Comparison of ENCODE assay signal across 12 mouse cellular contexts in genomic region chr4:142044452-142044851, GRCm38 (mm10). TPM values are rescaled to one million over a fixed set of nuclear protein-coding genes. Genes with fewer than 3 reads are reported as not detected.
DNase-seq lines count a peak whose midpoint lies in the region; ATAC-seq and TF ChIP-seq lines count a peak whose summit lies in the region.
"Had no signal": no experiment of that assay in that cellular context is flagged by ENCODE, and none has a peak within 500 bp of the region (broad histone marks: within the 10 kb centered on the region; RNA-seq: fewer than 3 reads in every experiment).

No protein-coding gene starts in this region.

- peak overlapping the region; percentile 48; the same call in 1 of the 2 replicates for H3K9ac ChIP-seq in heart, embryonic 14.5 days (ENCODE audit: low read length)
- H3K9ac ChIP-seq in lung, embryonic 14.5 days = no peak overlapping the region
- peak overlapping the region; percentile 30; the same call in 1 of the 2 replicates for H3K9ac ChIP-seq in intestine, embryonic 15.5 days
- no peak overlapping the region for H3K9ac ChIP-seq in stomach, postnatal 0 days (ENCODE audit: low read length)

- TF ChIP-seq CTCF in lung, embryonic 14.5 days (IDR thresholded peaks at IDR 0.05; ENCODE audit: low read depth) = no peak
- TF ChIP-seq CTCF in stomach, postnatal 0 days (IDR thresholded peaks at IDR 0.05; ENCODE audit: low read depth) = no peak

- H3K9me3 ChIP-seq in heart, embryonic 14.5 days (ENCODE audit: control insufficient read depth, low read length) = no peaks in the 10 kb centered on the region
- no peaks in the 10 kb centered on the region for H3K9me3 ChIP-seq in lung, embryonic 14.5 days (ENCODE audit: low read depth, low read length)
- no peaks in the 10 kb centered on the region for H3K9me3 ChIP-seq in intestine, embryonic 15.5 days
- H3K9me3 ChIP-seq in stomach, postnatal 0 days (ENCODE audit: control insufficient read depth, low read length) = no peaks in the 10 kb centered on the region

- 0 out of 2 replicates have a peak, but pooled peaks have one; percentile 14 for ATAC-seq in heart, embryonic 14.5 days (ENCODE audit: insufficient number of reproducible peaks, insufficient read depth, low FRiP score, low read depth)
- ATAC-seq in lung, embryonic 14.5 days (ENCODE audit: insufficient read depth) = peak; percentile 39; the same call in 1 of the 2 replicates
- peak; percentile 63 for ATAC-seq in intestine, embryonic 15.5 days
- ATAC-seq in stomach, postnatal 0 days (ENCODE audit: low FRiP score, low TSS enrichment) = no peak
- ATAC-seq: inflammation-experienced regulatory T-cells, adult 6 months; Patski had no signal

- H3K4me1 ChIP-seq in heart, embryonic 14.5 days (ENCODE audit: control insufficient read depth in 2 of 2, insufficient read depth in 2 of 2, low read length in 2 of 2) = peaks cover 50 to 54% of the 10 kb centered on the region in 2 experiments
- H3K4me1 ChIP-seq in lung, embryonic 14.5 days (ENCODE audit: insufficient read depth) = peaks cover 3% of the 10 kb centered on the region; the same call in 1 of the 2 replicates
- H3K4me1 ChIP-seq in intestine, embryonic 15.5 days (replicated peaks) = peaks cover 31% of the 10 kb centered on the region
- 0 out of 2 replicates have a peak, but pooled peaks cover 4% of the 10 kb centered on the region for H3K4me1 ChIP-seq in stomach, postnatal 0 days (replicated peaks; ENCODE audit: control insufficient read depth, insufficient read depth)

- peak overlapping the region; percentile 31 to 53; a peak in 3 of 4 replicates for H3K27ac ChIP-seq in heart, embryonic 14.5 days (replicated peaks in 1 of 2; ENCODE audit: control insufficient read depth in 1 of 2, insufficient read depth in 1 of 2, low read depth in 2 of 2, low read length in 2 of 2)
- no peak overlapping the region for H3K27ac ChIP-seq in lung, embryonic 14.5 days (ENCODE audit: low read depth)
- H3K27ac ChIP-seq in intestine, embryonic 15.5 days = peak overlapping the region; percentile 59
- H3K27ac ChIP-seq in stomach, postnatal 0 days (replicated peaks) = peak overlapping the region; percentile 81; the same call in 1 of the 2 replicates

- WGBS in heart, embryonic 14.5 days = 40% methylated on average over 12 of the region's 12 CpGs
- 37% methylated on average over 12 of the region's 12 CpGs for WGBS in lung, embryonic 14.5 days
- WGBS in intestine, embryonic 15.5 days = 39% methylated on average over 12 of the region's 12 CpGs
- WGBS in stomach, postnatal 0 days = 51% methylated on average over 12 of the region's 12 CpGs

- DNase-seq in heart, adult 18-20 months = no peak
- peak; percentile 34 for DNase-seq in lung, embryonic 14.5 days
- DNase-seq in lung, postnatal 10 days = no peak
- no peak for DNase-seq in stomach, postnatal 0 days (ENCODE audit: low spot score)
- no peak for DNase-seq in cerebellum, postnatal 10 days
- DNase-seq: cerebellum, postnatal 36 days; layer of hippocampus, postnatal 36 days; right cerebral cortex, postnatal 14 days had no signal

- H3K4me3 ChIP-seq in heart, embryonic 14.5 days (ENCODE audit: control insufficient read depth in 1 of 2, insufficient read depth in 1 of 2, low read depth in 1 of 2, low read length in 2 of 2) = no peak overlapping the region
- H3K4me3 ChIP-seq in lung, embryonic 14.5 days (ENCODE audit: low read depth, low read length) = no peak overlapping the region
- H3K4me3 ChIP-seq in intestine, embryonic 15.5 days (replicated peaks) = no peak overlapping the region
- H3K4me3 ChIP-seq in stomach, postnatal 0 days (ENCODE audit: low read depth, low read length) = no peak overlapping the region

- peak overlapping the region; percentile 13; the same call in 1 of the 2 replicates for H3K4me2 ChIP-seq in heart, embryonic 14.5 days (ENCODE audit: low read length)
- no peak overlapping the region for H3K4me2 ChIP-seq in lung, embryonic 14.5 days
- H3K4me2 ChIP-seq in intestine, embryonic 15.5 days (replicated peaks) = peak overlapping the region; percentile 40
- H3K4me2 ChIP-seq in stomach, postnatal 0 days (replicated peaks; ENCODE audit: low read depth) = no peak overlapping the region

- H3K36me3 ChIP-seq in heart, embryonic 14.5 days (ENCODE audit: control insufficient read depth, insufficient read depth, low read length) = no peaks in the 10 kb centered on the region
- H3K36me3 ChIP-seq in lung, embryonic 14.5 days (ENCODE audit: insufficient read depth) = no peaks in the 10 kb centered on the region
- 0 out of 2 replicates have a peak, but pooled peaks cover 6% of the 10 kb centered on the region for H3K36me3 ChIP-seq in intestine, embryonic 15.5 days
- H3K36me3 ChIP-seq in stomach, postnatal 0 days (ENCODE audit: control insufficient read depth, insufficient read depth, low read length) = no peaks in the 10 kb centered on the region

- no peaks in the 10 kb centered on the region for H3K27me3 ChIP-seq in heart, embryonic 14.5 days (ENCODE audit: control insufficient read depth, insufficient read depth, low read length)
- no peaks in the 10 kb centered on the region for H3K27me3 ChIP-seq in lung, embryonic 14.5 days (ENCODE audit: insufficient read depth, low read length)
- H3K27me3 ChIP-seq in intestine, embryonic 15.5 days (replicated peaks) = no peaks in the 10 kb centered on the region
- no peaks in the 10 kb centered on the region for H3K27me3 ChIP-seq in stomach, postnatal 0 days (ENCODE audit: control insufficient read depth, insufficient read depth, low read length)
- H3K27me3 ChIP-seq: Patski had no signal

- TF ChIP-seq EP300 in stomach, postnatal 0 days (optimal IDR thresholded peaks at IDR 0.05) = no peak

RNA-seq across cellular contexts. Expression of gene Fhad1, which starts 29.6 kb away (rescaled TPM):
- polyA plus RNA-seq in heart, embryonic 14.5 days (2014; fragmentation: Nextera tagmentation; extraction: Ambion mirVana) = 2.5 and 3.3 TPM in 2 replicates
- total RNA-seq in heart, adult 18-20 months (2021) = under 1 TPM in 1 of 2 experiments, not detected in 1; 0.36 TPM
- 0.68 and 1.4 TPM in 2 replicates for polyA plus RNA-seq in lung, embryonic 14.5 days (2014; fragmentation: Nextera tagmentation; extraction: Ambion mirVana)
- polyA plus RNA-seq in intestine, embryonic 15.5 days (2015; fragmentation: Nextera tagmentation; extraction: Ambion mirVana) = 1.4 and 2.3 TPM in 2 replicates
- polyA plus RNA-seq in stomach, postnatal 0 days (2015; fragmentation: Nextera tagmentation; extraction: Ambion mirVana) = 4.9 and 6.0 TPM in 2 replicates

RNA-seq across cellular contexts. Expression of gene Tmem51, which starts 39.7 kb away (rescaled TPM):
- 35.6 and 36.4 TPM in 2 replicates for polyA plus RNA-seq in heart, embryonic 14.5 days (2014; fragmentation: Nextera tagmentation; extraction: Ambion mirVana)
- total RNA-seq in heart, adult 18-20 months (2021) = 1 to 10 TPM; 3.4 to 5.2 TPM
- 17.1 and 20.7 TPM in 2 replicates for polyA plus RNA-seq in lung, embryonic 14.5 days (2014; fragmentation: Nextera tagmentation; extraction: Ambion mirVana)
- polyA plus RNA-seq in intestine, embryonic 15.5 days (2015; fragmentation: Nextera tagmentation; extraction: Ambion mirVana) = 103 and 109 TPM in 2 replicates
- 79.0 and 90.0 TPM in 2 replicates for polyA plus RNA-seq in stomach, postnatal 0 days (2015; fragmentation: Nextera tagmentation; extraction: Ambion mirVana)

Comparison
In these comparisons a context has a peak if more than half of its experiments do, and no peak if none do; other contexts are left out.
1. H3K4me2 ChIP-seq: peak in heart, embryonic 14.5 days (single experiment) and intestine, embryonic 15.5 days (single experiment); none in lung, embryonic 14.5 days (single experiment) and stomach, postnatal 0 days (single experiment).
2. H3K9ac ChIP-seq: peak in heart, embryonic 14.5 days (single experiment) and intestine, embryonic 15.5 days (single experiment); none in lung, embryonic 14.5 days (single experiment) and stomach, postnatal 0 days (single experiment).